Mouse (Mus musculus) CH12.LX (cell line): Measurements from ENCODE around the gene Mettl7b. TPM values are rescaled to one million over a fixed set of nuclear protein-coding genes. Genes with fewer than 3 reads are reported as not detected.

Source experiments
- DNase-seq: peaks from one replicate; pipeline ENCODE4 v3.0.0-alpha.2; 2013; ENCODE audit errors: extremely low read depth
- H3K27ac ChIP-seq: 2 replicates; pipeline ENCODE4 v1.5.1; 2012; ENCODE audit warnings: low read depth, mild to moderate bottlenecking, control low read depth, moderate library complexity; ENCODE audit not compliant: insufficient read depth
- H3K27me3 ChIP-seq: replicated peaks from 2 replicates; pipeline ENCODE3; 2012; ENCODE audit warnings: inconsistent platforms
- H3K36me3 ChIP-seq, 2 experiments: replicated peaks in 1 of 2; 2 replicates each; pipeline versions ENCODE3 to v1.6.1; 2012; ENCODE audit warnings: inconsistent platforms in 1 of 2, low read length in 1 of 2, mild to moderate bottlenecking in 1 of 2, mixed read lengths in 1 of 2, moderate library complexity in 1 of 2; ENCODE audit not compliant: control insufficient read depth in 1 of 2, insufficient read depth in 1 of 2
- H3K4me1 ChIP-seq, 2 experiments: 2 replicates each; pipeline ENCODE4 v1.6.1; 2012; ENCODE audit warnings: inconsistent platforms in 1 of 2, moderate library complexity in 1 of 2; ENCODE audit not compliant: insufficient read depth in 2 of 2, control insufficient read depth in 1 of 2
- H3K4me2 ChIP-seq: 2 replicates; pipeline ENCODE4 v1.6.1; 2012; ENCODE audit warnings: low read depth, mild to moderate bottlenecking, control low read depth; ENCODE audit not compliant: poor library complexity, insufficient read depth, severe bottlenecking
- H3K4me3 ChIP-seq, 3 experiments: fragments of 150-350 bp in 1 of 3; sonication (generic) in 1 of 3; replicated peaks in 1 of 3; 2 replicates each; pipeline versions ENCODE3 to v1.5.1; 2011 to 2012; ENCODE audit warnings: low read depth in 2 of 3, low read length in 2 of 3, mild to moderate bottlenecking in 2 of 3, moderate library complexity in 2 of 3, control low read depth in 1 of 3, improper control_type of control experiment in 1 of 3, inconsistent platforms in 1 of 3, mixed read lengths in 1 of 3; ENCODE audit not compliant: poor library complexity in 1 of 3
- H3K79me2 ChIP-seq: replicated peaks from 2 replicates; pipeline ENCODE4 v1.6.1; 2012; ENCODE audit warnings: mild to moderate bottlenecking, moderate library complexity; ENCODE audit not compliant: control insufficient read depth, poor library complexity, insufficient read depth, severe bottlenecking; ENCODE audit errors: extremely low read depth
- H3K9ac ChIP-seq: 2 replicates; pipeline ENCODE4 v1.6.1; 2012; ENCODE audit warnings: low read depth, mild to moderate bottlenecking, control low read depth, moderate library complexity; ENCODE audit not compliant: insufficient read depth
- H3K9me3 ChIP-seq: replicated peaks from 2 replicates; pipeline ENCODE3; 2012; ENCODE audit warnings: low read length, inconsistent platforms, mixed read lengths
- BHLHE40 ChIP-seq: IDR thresholded peaks from 2 replicates; pipeline ENCODE4 v1.6.1; 2011; ENCODE audit warnings: mild to moderate bottlenecking, low read depth, low read length, improper control_type of control experiment
- ETS1 ChIP-seq: conservative IDR thresholded peaks from 2 replicates; pipeline ENCODE4 v1.6.1; 2012; ENCODE audit warnings: low read depth, mild to moderate bottlenecking, inconsistent platforms, low read length, improper control_type of control experiment, moderate library complexity
- JUN ChIP-seq: IDR thresholded peaks from 2 replicates; pipeline ENCODE4 v1.6.1; 2011; ENCODE audit warnings: low read depth, mild to moderate bottlenecking, low read length, improper control_type of control experiment, moderate library complexity; ENCODE audit not compliant: insufficient read depth
- MAX ChIP-seq: IDR thresholded peaks from 2 replicates; pipeline ENCODE4 v1.6.1; 2011; ENCODE audit warnings: low read length, improper control_type of control experiment
- NELFE ChIP-seq: IDR thresholded peaks from 2 replicates; pipeline ENCODE4 v1.6.1; 2011; ENCODE audit warnings: low read depth, low read length, improper control_type of control experiment
- POLR2A ChIP-seq: IDR thresholded peaks from 2 replicates; pipeline ENCODE4 v1.6.1; 2011; ENCODE audit warnings: low read depth, mild to moderate bottlenecking, improper control_type of control experiment, low read length
- POLR2AphosphoS2 ChIP-seq: IDR thresholded peaks from 2 replicates; pipeline ENCODE4 v1.6.1; 2011; ENCODE audit warnings: low read depth, low read length, improper control_type of control experiment
- RAD21 ChIP-seq: IDR thresholded peaks from 2 replicates; pipeline ENCODE4 v1.6.1; 2011; ENCODE audit warnings: low read depth, mild to moderate bottlenecking, low read length, improper control_type of control experiment, moderate library complexity
- RCOR1 ChIP-seq: conservative IDR thresholded peaks from 2 replicates; pipeline ENCODE4 v1.6.1; 2012; ENCODE audit warnings: low read depth, mild to moderate bottlenecking, inconsistent platforms, low read length, improper control_type of control experiment
- SMC3 ChIP-seq: IDR thresholded peaks from 2 replicates; pipeline ENCODE4 v1.6.1; 2011; ENCODE audit warnings: low read depth, low read length, improper control_type of control experiment
- TBP ChIP-seq: conservative IDR thresholded peaks from 2 replicates; pipeline ENCODE4 v1.6.1; 2011; ENCODE audit warnings: low read depth, low read length, improper control_type of control experiment
- TCF12 ChIP-seq: IDR thresholded peaks from 2 replicates; pipeline ENCODE4 v1.6.1; 2014; ENCODE audit warnings: low read depth, mild to moderate bottlenecking, inconsistent platforms, low read length, improper control_type of control experiment
- UBTF ChIP-seq: IDR thresholded peaks from 2 replicates; pipeline ENCODE4 v1.6.1; 2012; ENCODE audit warnings: low read depth, mild to moderate bottlenecking, inconsistent platforms, low read length, improper control_type of control experiment, moderate library complexity
- ZKSCAN1 ChIP-seq: IDR thresholded peaks from 2 replicates; pipeline ENCODE4 v1.6.1; 2012; ENCODE audit warnings: low read depth, inconsistent platforms, low read length, improper control_type of control experiment, borderline replicate concordance
- ZMIZ1 ChIP-seq: IDR thresholded peaks from 2 replicates; pipeline ENCODE4 v1.6.1; 2012; ENCODE audit warnings: low read depth, mild to moderate bottlenecking, inconsistent platforms, low read length, improper control_type of control experiment
- ZNF384 ChIP-seq: IDR thresholded peaks from 2 replicates; pipeline ENCODE4 v1.6.1; 2012; ENCODE audit warnings: low read depth, low read length, improper control_type of control experiment, inconsistent platforms
- dilution Hi-C: fragments of 300-500 bp; cut with MboI; formaldehyde crosslinking; loops from 2 replicates; pipeline ENCODE4 v1.14.3; 2020; ENCODE audit warnings: low sequenced_read_pairs; ENCODE audit not compliant: extremely low pct_unique_long_range_greater_than_20kb, extremely low pct_ligation_motif_present
- in situ Hi-C: fragments of 300-500 bp; cut with MboI; formaldehyde crosslinking; loops from 3 replicates; pipeline ENCODE4 v1.14.3; 2019; ENCODE audit warnings: low sequenced_read_pairs, low pct_ligation_motif_present, low pct_unique_long_range_greater_than_20kb, mixed read lengths
- polyA plus RNA-seq: library from polyadenylated mRNA; unstranded; fragments of >175 nt; gene quantifications from 2 replicates; pipeline ENCODE4 v1.2.1, GENCODE M21; 2012; ENCODE audit warnings: low read depth; ENCODE audit not compliant: insufficient read length
- total RNA-seq, 2 experiments: library from RNA; depleted of rRNA; stranded (reverse); fragments of 300-350 nt in 1 of 2; fragments of >200 nt in 1 of 2; gene quantifications; 2 replicates each; pipeline ENCODE4 v1.2.3; 2012 to 2014

Mettl7b gene
- total and polyA plus RNA-seq, 3 experiments = not detected

GRCm38 (mm10) chr10:128938974-128939373, 21.8 kb downstream of the Mettl7b start:
- TF ChIP-seq TBP (no peak), NELFE (no peak), ZKSCAN1 (no peak), SMC3 (no peak), RAD21 (no peak), MAX (no peak), RCOR1 (no peak), ZMIZ1 (no peak), UBTF (no peak), ETS1 (no peak)
- Histone ChIP-seq H3K9me3 (no peaks in the 10 kb centered on the region), H3K4me1 (peaks cover 0 to 4% of the 10 kb centered on the region in 2 experiments; a peak in 2 of 4 replicates), H3K27ac (no peak overlapping the region), H3K36me3 (no peaks in the 10 kb centered on the region), H3K79me2 (no peaks in the 10 kb centered on the region), H3K4me3 (no peak overlapping the region), H3K9ac (no peak overlapping the region), H3K27me3 (peaks cover 49% of the 10 kb centered on the region), H3K4me2 (no peak overlapping the region)
- in situ Hi-C loops (no loop called here), dilution Hi-C loops (no loop called here)
- no peak for DNase-seq

GRCm38 (mm10) chr10:128938457-128938856, 22.3 kb downstream of the Mettl7b start:
- dilution Hi-C loops (no loop called here), in situ Hi-C loops (no loop called here)
- no peaks in the 10 kb centered on the region for H3K36me3 ChIP-seq
- DNase-seq = no peak
- TF ChIP-seq BHLHE40 = no peak
- no peak for TF ChIP-seq JUN
- TF ChIP-seq ZNF384 = no peak
- no peak for TF ChIP-seq RAD21
- TF ChIP-seq NELFE = no peak
- TF ChIP-seq RCOR1 = no peak
- no peak for TF ChIP-seq TCF12
- TF ChIP-seq POLR2A = no peak
- TF ChIP-seq POLR2AphosphoS2 = no peak
- H3K4me1 ChIP-seq = peaks cover 0 to 4% of the 10 kb centered on the region in 2 experiments; a peak in 2 of 4 replicates
- no peak overlapping the region for H3K4me3 ChIP-seq
- H3K9ac ChIP-seq = no peak overlapping the region
- peaks cover 48% of the 10 kb centered on the region for H3K27me3 ChIP-seq
- H3K9me3 ChIP-seq = no peaks in the 10 kb centered on the region
- H3K4me2 ChIP-seq = no peak overlapping the region
- no peak overlapping the region for H3K27ac ChIP-seq
- no peaks in the 10 kb centered on the region for H3K79me2 ChIP-seq
